Mouse (Mus musculus): ENCODE results near the gene Sptlc2. TPM values are rescaled to one million over a fixed set of nuclear protein-coding genes. Genes with fewer than 3 reads are reported as not detected.

The Sptlc2 gene
- total RNA-seq (2012; rRNA removed) (37.1 and 37.4 TPM in 2 replicates), total RNA-seq (2014; rRNA removed) (49.2 and 56.5 TPM in 2 replicates), polyA plus RNA-seq (2012; ENCODE audit: insufficient read length, low read depth) (68.6 and 72.2 TPM in 2 replicates)

GRCm38 (mm10) chr12:87388122-87388774 is at the start of gene Sptlc2:
Gene Sptlc2 (minus strand): TSS chr12:87388355.
- TF ChIP-seq MYC (IDR thresholded peaks at IDR 0.05; ENCODE audit: low read depth, low read length) (no peak), JUND (conservative IDR thresholded peaks at IDR 0.05; ENCODE audit: low read depth, low read length) (no peak), HCFC1 (IDR thresholded peaks at IDR 0.05; ENCODE audit: low read depth, low read length) (peak; percentile 74), MAZ (IDR thresholded peaks at IDR 0.05; ENCODE audit: low read depth, low read length) (0 out of 2 replicates have a peak, but pooled peaks have one; percentile 4), UBTF (IDR thresholded peaks at IDR 0.05; ENCODE audit: low read depth, low read length) (0 out of 2 replicates have a peak, but pooled peaks have one; percentile 10), TCF12 (IDR thresholded peaks at IDR 0.05; ENCODE audit: low read depth, low read length) (0 out of 2 replicates have a peak, but pooled peaks have one; percentile 57), BHLHE40 (IDR thresholded peaks at IDR 0.05; ENCODE audit: low read depth, low read length) (peak; percentile 58), POLR2AphosphoS2 (IDR thresholded peaks at IDR 0.05; ENCODE audit: low read depth, low read length) (peak; percentile 68; the same call in 1 of the 2 replicates), POLR2A (IDR thresholded peaks at IDR 0.05; ENCODE audit: low read depth, low read length) (peak; percentile 88), ELF1 (IDR thresholded peaks at IDR 0.05; ENCODE audit: low read depth, low read length) (peak; percentile 88), MXI1 (IDR thresholded peaks at IDR 0.05; ENCODE audit: low read depth, low read length) (peak; percentile 14; the same call in 1 of the 2 replicates), IRF4 (IDR thresholded peaks at IDR 0.05; ENCODE audit: low read depth, low read length) (peak; percentile 58), NRF1 (IDR thresholded peaks at IDR 0.05; ENCODE audit: low read depth, low read length) (peak; percentile 16; the same call in 1 of the 2 replicates), ZC3H11A (IDR thresholded peaks at IDR 0.05; ENCODE audit: low read depth, low read length) (no peak), ZMIZ1 (IDR thresholded peaks at IDR 0.05; ENCODE audit: low read depth, low read length) (peak; percentile 71; the same call in 1 of the 2 replicates), RAD21 (IDR thresholded peaks at IDR 0.05; ENCODE audit: low read depth, low read length) (no peak), MEF2A (IDR thresholded peaks at IDR 0.05; ENCODE audit: borderline replicate concordance, low read depth, low read length) (no peak), ZNF384 (IDR thresholded peaks at IDR 0.05; ENCODE audit: low read depth, low read length) (no peak), USF2 (conservative IDR thresholded peaks at IDR 0.05; ENCODE audit: low read depth, low read length) (no peak), GABPA (IDR thresholded peaks at IDR 0.05; ENCODE audit: insufficient replicate concordance, low read depth, low read length) (no peak), NELFE (IDR thresholded peaks at IDR 0.05; ENCODE audit: low read depth, low read length) (peak; percentile 84), KAT2A (IDR thresholded peaks at IDR 0.05; ENCODE audit: insufficient replicate concordance, low read length) (peak; percentile 40; the same call in 1 of the 2 replicates), CHD2 (IDR thresholded peaks at IDR 0.05; ENCODE audit: low read length) (peak; percentile 93), SIN3A (IDR thresholded peaks at IDR 0.05; ENCODE audit: low read length) (peak; percentile 44), TBP (conservative IDR thresholded peaks at IDR 0.05; ENCODE audit: low read depth, low read length) (peak; percentile 88)
- peak; percentile 99 for DNase-seq (ENCODE audit: extremely low read depth)
- H3K4me1 ChIP-seq (ENCODE audit: control insufficient read depth in 1 of 2, insufficient read depth in 2 of 2): peaks cover 0 to 17% of the 10 kb centered on the region in 2 experiments; a peak in 2 of 4 replicates
- peaks cover 9% of the 10 kb centered on the region for H3K27me3 ChIP-seq (replicated peaks)
- in situ Hi-C loops (cut with MboI; ENCODE audit: low pct_ligation_motif_present, low pct_unique_long_range_greater_than_20kb, low sequenced_read_pairs) (no loop called here), dilution Hi-C loops (cut with MboI; ENCODE audit: extremely low pct_ligation_motif_present, extremely low pct_unique_long_range_greater_than_20kb, low sequenced_read_pairs) (no loop called here)
- peak within 1 kb of the TSS; percentile 75 for H3K9ac ChIP-seq (ENCODE audit: insufficient read depth, low read depth)
- peak within 1 kb of the TSS; percentile 76 to 97 (median 94) for H3K4me3 ChIP-seq (replicated peaks in 1 of 3; ENCODE audit: low read depth in 2 of 3, low read length in 2 of 3, poor library complexity in 1 of 3)
- H3K27ac ChIP-seq (ENCODE audit: insufficient read depth, low read depth): no peak within 1 kb of the TSS
- 0 out of 2 replicates have a peak, but pooled peaks cover 3% of the 10 kb centered on the region for H3K79me2 ChIP-seq (replicated peaks; ENCODE audit: control insufficient read depth, extremely low read depth, insufficient read depth, poor library complexity, severe bottlenecking)
- H3K4me2 ChIP-seq (ENCODE audit: insufficient read depth, low read depth, poor library complexity, severe bottlenecking): peak within 1 kb of the TSS; percentile 92
- peaks cover 0 to 2% of the 10 kb centered on the region in 2 experiments for H3K36me3 ChIP-seq (replicated peaks in 1 of 2; ENCODE audit: control insufficient read depth in 1 of 2, insufficient read depth in 1 of 2, low read length in 1 of 2)
- H3K9me3 ChIP-seq (replicated peaks; ENCODE audit: low read length): no peaks in the 10 kb centered on the region

Measured in CH12.LX (cell line).